Mouse (Mus musculus) megakaryocyte, embryonic 14.5 days (primary cell): Measurements from ENCODE around the gene Rbfox2.

Experiments
- FLI1 ChIP-seq: IDR thresholded peaks from 2 replicates; pipeline ENCODE4 v1.6.1; 2012; ENCODE audit warnings: low read length, inconsistent platforms, mixed read lengths
- GATA1 ChIP-seq: IDR thresholded peaks from 3 replicates; pipeline ENCODE4 v1.6.1; 2012; ENCODE audit warnings: mixed read lengths, low read length, inconsistent platforms, borderline replicate concordance

DNA sequence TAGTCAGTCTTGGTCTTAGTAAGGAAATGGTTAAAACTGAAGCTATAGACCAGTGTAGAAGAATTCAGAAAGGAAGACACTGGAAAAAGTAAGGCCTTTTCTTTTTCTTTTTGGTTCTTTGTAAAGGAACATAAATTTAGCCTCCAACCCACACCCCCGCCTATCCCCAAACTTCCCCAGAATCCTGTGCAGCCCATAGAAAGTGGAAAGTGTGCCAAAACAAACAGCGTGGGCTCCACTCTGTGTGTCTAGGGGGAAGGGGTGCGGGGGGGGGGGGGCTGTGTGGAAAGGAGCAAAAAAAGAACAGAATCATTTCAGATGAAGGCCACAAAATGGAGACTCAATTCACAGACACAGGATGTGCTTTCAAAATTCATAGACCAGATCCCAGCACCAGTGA, 156.8 kb downstream of the Rbfox2 start:
- TF ChIP-seq FLI1 (no peak), GATA1 (no peak)
